Mouse (Mus musculus): Measurements from ENCODE around the gene Srebf2.

DNA sequence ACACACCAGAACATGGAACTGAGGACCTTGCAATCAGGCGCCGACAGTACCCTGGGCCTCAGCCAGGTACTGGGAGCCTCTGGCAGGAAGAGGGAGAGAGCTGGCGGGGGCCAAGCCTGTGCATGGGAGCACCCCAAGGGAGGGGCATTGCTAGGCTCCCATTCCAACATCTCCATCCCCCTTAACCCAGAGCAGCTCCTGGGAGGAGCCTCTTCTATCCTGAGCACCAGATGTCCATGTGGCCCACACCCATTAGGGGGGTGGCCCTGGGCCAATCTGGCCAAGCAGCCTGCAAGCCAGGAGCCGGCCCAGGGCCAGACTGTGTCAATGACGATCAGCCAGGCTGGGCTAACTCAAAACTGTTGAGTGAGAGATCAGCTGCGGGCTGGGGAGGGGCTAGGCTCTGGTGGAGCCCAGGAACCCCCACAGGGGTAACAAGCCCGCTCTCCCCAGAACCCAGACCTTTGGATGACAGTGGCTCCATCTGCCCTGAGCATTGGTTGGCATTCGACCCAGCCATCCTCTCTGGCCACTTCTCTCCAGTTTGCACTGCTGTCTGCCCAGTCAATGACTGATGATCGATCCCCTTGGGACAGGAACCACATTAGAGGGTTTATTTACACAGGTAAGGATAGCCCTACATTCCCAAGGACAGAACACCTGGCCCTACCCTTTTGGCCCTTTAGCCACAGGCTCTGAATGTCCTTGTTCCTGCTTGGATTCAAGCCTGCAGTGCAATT, 59.6 kb downstream of the Srebf2 start:
- TF ChIP-seq CHD2 (IDR thresholded peaks at IDR 0.05; ENCODE audit: low read depth, low read length) = no peak
- no peak for TF ChIP-seq ZC3H11A (IDR thresholded peaks at IDR 0.05; ENCODE audit: borderline replicate concordance, low read depth, low read length)
- no peak for TF ChIP-seq HCFC1 (IDR thresholded peaks at IDR 0.05; ENCODE audit: borderline replicate concordance, insufficient read depth, low read length)
- no peak for TF ChIP-seq MAFK (IDR thresholded peaks at IDR 0.05; ENCODE audit: insufficient read depth, low read depth, low read length)

All from ES-E14 (cell line).